Mouse (Mus musculus) thymus, postnatal 10 days (tissue): ENCODE measurements around the gene Parp14.
"Not testable (repeated sequence)": the region's sequence is repeated elsewhere in the genome, so short reads cannot be mapped to it uniquely, and the experiment has no call there.

Source experiments
- DNase-seq, 2 experiments: peaks; one replicate each; pipeline ENCODE4 v3.0.0; 2021; ENCODE audit warnings: low spot score in 2 of 2

Parp14 gene

GRCm38 (mm10) chr16:35871048-35871851 lies at the start of gene Parp14:
Gene Parp14, minus strand, starts transcription at chr16:35871544.
- peak; percentile 62 to 63 for DNase-seq

DNA sequence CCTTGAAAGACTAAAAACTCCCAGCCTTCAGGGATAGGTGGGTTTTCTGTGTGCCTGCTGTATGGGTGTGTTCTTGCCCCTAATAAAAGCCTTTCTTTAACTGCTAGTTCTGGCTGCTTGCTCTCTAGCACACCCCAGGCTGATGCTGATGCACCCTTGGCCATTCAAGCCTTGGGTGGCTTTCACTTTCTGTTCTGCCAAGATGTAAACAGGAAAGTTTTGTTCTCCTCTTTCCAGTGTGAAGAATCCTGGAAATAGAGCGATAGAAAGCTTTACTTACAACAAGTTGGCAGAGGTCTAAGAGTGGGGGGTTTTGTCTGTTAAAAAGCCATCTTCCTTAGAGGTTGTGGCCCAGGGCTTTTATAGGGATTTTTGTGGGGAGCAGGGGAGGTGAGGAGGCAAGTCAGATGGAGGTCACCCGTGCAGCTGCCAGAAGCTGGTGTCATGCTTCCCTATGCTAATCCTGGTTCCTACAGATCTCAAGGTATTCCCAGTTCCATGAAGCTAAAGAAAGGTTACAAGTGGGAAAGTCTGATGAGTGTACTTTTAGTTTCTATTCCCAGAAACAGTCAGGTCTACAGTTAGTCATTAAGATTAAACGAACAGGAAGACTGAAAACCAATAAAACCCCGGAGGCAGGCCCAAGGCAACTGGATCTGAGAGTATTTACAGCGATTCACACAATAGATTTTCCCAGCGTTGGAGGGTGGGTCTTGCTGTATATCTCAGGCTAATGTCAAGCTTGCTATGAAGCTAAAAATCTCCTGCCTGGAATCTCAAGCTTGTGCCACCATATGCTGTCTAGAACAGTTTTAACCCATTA lies 47.6 kb upstream of the Parp14 start:
- peak in 1 of 2 experiments; percentile 34 for DNase-seq

DNA sequence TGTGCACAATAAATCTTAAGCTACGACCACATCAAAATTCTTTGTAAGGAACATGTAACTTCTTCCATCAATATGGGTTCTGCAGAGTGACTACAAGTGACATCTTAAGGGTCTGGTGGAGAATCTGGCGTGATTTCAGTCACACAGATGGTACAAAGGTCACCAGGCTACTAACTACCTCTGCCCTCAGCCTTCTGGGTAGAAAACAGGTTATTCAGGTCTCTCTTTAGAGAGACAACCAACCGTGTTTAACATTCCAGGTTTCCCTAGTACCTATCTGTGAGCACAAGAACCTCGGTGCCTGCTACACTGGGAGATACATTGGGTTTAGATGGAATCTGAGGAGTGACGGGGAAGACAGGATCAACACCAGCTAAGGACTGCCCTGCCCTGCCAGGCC lies 43.0 kb upstream of the Parp14 start:
- no peak for DNase-seq

GRCm38 (mm10) chr16:35913526-35913925 lies 42.2 kb upstream of the Parp14 start:
- no peak for DNase-seq

- no peak for DNase-seq
These were observed 40.1 kb upstream of the Parp14 start for GRCm38 (mm10) chr16:35911449-35911848.

DNA sequence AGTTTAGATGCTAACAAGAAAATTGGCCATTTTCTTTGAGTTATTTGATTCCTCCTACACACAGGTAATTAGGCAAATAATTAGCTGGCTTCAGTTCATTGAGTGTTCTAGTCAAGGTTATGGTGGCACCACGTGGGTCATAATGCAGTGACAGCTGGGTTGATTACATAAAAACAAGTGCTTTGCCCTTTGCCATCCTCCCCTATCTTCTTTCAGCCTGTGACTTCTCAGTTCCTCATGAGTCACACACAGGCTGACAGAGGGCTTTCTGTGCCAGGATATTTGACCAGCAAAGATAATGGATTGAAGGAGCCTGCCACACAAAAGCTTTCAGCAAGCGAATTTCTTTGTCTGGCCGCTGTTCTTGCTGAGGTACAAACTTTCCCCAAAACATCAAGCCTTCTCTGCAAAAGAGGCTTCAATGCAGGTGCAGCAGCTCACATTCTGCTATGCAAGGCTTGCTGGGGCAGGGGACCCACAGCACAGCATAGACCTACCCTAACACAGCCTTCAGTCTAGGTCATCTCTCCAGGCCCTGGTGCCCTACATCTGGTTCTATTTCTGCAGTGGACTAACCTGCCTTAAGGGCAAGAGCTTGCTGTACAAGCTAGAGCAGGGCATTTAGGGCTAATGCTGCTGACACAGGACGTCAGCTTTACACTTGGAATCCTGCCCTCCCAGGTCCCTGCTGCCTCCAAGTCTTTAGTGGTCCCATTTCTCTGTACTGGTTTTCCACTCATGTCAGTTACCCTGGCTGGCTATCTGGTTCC lies 36.3 kb upstream of the Parp14 start:
- no peak for DNase-seq

DNA sequence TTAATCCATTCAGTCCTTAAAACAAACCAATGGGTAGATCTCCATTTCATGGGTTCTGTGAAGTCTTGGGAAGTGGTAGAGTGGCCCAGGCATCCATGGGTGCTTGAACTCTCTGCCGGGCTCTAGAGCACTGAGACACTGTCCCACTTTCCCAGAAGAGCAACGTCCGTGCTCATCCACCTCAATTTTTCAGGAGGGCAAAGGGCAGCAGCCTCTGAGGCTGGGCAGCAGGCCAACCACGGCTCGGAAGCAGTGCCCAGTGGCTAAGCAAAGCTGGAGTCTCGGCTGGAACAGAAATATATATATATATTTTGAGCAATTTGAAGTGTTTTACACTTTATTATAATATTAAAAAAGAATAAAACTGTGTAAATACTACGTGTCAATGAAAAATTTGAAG lies 35.5 kb upstream of the Parp14 start:
- no peak for DNase-seq

GRCm38 (mm10) chr16:35905819-35906485 lies 34.6 kb upstream of the Parp14 start:
- DNase-seq = no peak

- DNase-seq = peak in 1 of 2 experiments; percentile 13
These were observed 34.0 kb upstream of the Parp14 start for GRCm38 (mm10) chr16:35905355-35905754.

GRCm38 (mm10) chr16:35904121-35904736 lies 32.9 kb upstream of the Parp14 start:
- no peak for DNase-seq

DNA sequence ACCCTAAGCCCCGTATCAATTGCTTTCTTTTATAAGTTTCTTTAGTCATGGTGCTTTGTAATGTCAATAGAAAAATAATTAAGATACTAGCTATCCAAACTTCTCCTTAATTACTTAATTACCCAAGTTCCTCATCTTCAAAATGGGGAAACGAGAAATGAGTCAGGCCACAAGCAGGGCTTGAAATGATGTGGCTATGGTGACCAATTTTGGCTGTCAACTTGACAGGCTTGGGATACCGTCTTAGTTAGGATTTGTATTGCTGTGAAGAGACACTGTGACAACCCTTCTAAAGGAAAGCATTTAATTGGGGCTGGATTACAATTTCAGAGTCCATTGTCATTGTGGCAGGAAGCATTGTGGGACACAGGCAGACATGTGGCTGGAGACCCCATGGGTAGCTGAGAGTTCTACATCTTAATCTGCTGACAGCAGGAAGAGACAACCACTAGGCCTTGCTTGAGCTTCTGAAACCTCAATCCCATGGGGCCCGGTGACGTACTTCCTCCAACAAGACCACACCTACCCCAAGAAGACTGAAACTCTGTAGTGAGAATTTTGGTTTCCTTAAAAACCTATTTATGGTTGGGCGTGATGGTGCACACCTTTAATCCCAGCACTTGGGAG lies 31.8 kb upstream of the Parp14 start:
- DNase-seq = no peak

DNA sequence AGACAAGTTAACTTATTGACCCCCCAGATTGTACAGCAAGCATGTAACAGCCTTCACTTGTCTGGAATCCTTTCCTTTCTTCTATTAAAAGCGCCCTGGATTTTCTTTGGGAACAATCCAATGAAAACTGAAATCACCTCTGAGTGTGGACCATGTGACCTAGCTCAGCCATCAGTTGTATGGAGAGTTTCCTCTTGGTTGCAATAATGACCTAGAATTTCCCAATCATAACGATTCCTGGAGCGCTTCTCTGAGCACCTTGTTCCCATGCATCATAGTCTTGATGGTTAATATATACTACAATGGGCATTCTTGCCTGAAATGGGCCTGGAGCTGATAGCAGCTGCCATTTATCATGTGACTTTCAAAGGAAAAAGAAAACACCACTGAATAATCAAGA lies 29.2 kb upstream of the Parp14 start:
- no peak for DNase-seq

DNA sequence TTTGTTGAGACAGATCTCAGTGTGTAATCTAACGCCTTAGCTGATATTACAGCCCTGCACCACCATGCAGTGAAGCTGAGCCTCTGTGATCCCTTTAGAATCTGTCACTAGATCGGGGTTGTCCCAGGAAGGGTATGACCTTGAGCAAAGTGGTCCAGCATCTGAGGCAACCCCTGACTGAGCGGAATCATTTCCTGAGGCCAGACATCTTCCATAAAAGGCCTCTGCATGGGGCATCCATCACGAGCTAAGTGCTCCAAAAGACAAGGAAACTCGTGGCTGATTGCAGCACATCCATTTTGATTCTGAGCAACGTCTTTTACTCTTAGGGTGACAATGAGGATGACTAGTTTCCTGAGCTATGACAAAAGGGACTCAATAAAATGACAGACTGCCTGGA lies 23.7 kb upstream of the Parp14 start:
- DNase-seq = no peak

DNA sequence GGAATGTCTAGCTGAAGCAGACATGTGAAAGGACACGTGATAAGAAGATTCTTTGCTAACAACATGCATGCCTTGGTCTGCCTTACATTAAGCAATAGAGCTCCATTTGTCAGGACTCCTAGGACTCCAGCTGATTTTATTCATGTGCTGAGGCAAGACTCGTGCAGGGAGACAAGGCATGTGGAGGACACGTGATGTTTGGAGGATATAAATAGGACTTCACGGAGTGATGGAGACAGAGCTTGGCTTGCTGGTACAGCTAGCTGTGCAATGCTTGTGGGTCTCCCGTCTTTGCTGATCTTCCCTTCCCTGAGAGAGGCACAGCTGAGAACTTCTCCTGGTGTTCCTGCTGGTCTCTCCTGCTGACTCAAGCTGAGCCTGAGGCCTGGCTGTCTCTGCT lies 20.3 kb upstream of the Parp14 start:
- not testable (repeated sequence) for DNase-seq

GRCm38 (mm10) chr16:35890645-35891044 lies 19.3 kb upstream of the Parp14 start:
- no peak for DNase-seq

- DNase-seq = no peak
These were observed 17.6 kb upstream of the Parp14 start for GRCm38 (mm10) chr16:35888910-35889309.

DNA sequence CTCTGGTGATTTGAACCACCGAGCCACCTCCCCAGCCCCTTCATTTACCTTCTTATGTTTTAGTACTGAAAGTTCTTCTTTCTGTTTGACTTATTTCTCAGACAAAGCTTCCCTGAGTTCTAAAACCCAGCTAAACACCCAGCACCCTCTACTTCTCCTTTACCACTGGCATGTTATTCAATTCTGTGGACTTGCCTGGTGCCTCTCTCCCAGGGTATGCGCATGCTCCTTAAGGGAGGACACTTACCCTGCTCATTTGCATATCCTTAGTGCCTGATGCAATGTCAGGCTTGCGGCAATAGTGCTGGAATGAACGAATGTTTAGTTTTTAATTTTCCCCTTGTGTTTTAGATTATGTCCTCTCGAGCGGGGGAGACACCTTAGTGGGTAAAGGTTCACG lies 16.8 kb upstream of the Parp14 start:
- no peak for DNase-seq

- peak in 1 of 2 experiments; percentile 55 for DNase-seq
These were observed 3.1 kb upstream of the Parp14 start for GRCm38 (mm10) chr16:35874416-35874815.

DNA sequence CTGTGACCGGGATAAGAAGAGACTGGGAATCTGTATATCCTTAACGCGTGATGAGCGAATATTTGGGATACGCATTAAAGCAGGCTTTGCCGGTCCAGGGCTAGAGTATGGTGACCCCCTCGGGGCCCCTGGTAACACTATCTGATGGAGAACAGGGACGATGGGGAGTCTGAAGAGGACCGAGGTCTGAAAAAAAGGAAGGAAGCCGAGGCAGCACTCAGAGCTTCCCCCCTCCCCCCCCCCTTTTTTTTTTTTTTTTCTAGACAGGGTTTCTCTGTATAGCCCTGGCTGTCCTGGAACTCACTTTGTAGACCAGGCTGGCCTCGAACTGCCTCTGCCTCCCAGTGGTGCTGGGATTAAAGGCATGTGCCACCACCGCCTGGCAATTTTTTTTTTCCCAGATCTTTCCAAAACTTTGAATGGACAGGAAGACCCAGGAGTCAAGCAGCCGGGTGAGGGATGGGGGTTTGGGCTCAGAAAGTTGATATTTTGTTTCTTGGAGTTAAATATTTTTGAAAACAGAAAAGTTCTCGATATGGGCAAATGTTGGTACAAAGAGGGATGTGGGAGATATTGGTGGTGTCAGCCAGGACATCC lies 1.2 kb upstream of the Parp14 start:
- no peak for DNase-seq

- peak in 1 of 2 experiments; percentile 11 for DNase-seq
These were observed 554 bp upstream of the Parp14 start for GRCm38 (mm10) chr16:35871898-35872297.
